Mouse (Mus musculus) embryonic facial prominence, embryonic 11.5 days (tissue): ENCODE measurements at regions not wholly inside any gene's neighbourhood (a gene's known extent, or its start where the extent isn't known, plus 50 kb on each side); places are given as distances from the start of the nearest gene placed in this dataset.

Experiments
- ATAC-seq: fragments of 200-750 bp; cut with Nextera tagmentation; replicated peaks from 2 replicates; pipeline ENCODE4 v1.8.0; 2017; ENCODE audit warnings: low read depth; ENCODE audit not compliant: insufficient number of reproducible peaks, low FRiP score, low TSS enrichment
- DNase-seq: peaks from one replicate; pipeline ENCODE4 v3.0.0-alpha.2; 2015; ENCODE audit warnings: low spot score
- H3K27ac ChIP-seq: fragments of 300-500 bp; sonication (generic); replicated peaks from 2 replicates; pipeline ENCODE4 v1.5.1; 2014; ENCODE audit warnings: mild to moderate bottlenecking, low read depth, low read length, control low read depth
- H3K27me3 ChIP-seq: fragments of 300-500 bp; sonication (generic); 2 replicates; pipeline ENCODE4 v1.6.1; 2014; ENCODE audit warnings: mild to moderate bottlenecking, low read length, moderate library complexity, mixed read lengths; ENCODE audit not compliant: control insufficient read depth, insufficient read depth
- H3K36me3 ChIP-seq: fragments of 300-500 bp; sonication (generic); replicated peaks from 2 replicates; pipeline ENCODE4 v1.6.1; 2014; ENCODE audit warnings: low read depth, mild to moderate bottlenecking, low read length, moderate library complexity, mixed read lengths; ENCODE audit not compliant: control insufficient read depth, insufficient read depth
- H3K4me1 ChIP-seq: fragments of 300-500 bp; sonication (generic); 2 replicates; pipeline ENCODE4 v1.6.1; 2014; ENCODE audit warnings: low read length, mixed read lengths; ENCODE audit not compliant: control insufficient read depth, insufficient read depth
- H3K4me2 ChIP-seq: fragments of 300-500 bp; sonication (generic); 2 replicates; pipeline ENCODE4 v1.6.1; 2014; ENCODE audit warnings: low read depth, mild to moderate bottlenecking, control low read depth, low read length, moderate library complexity
- H3K4me3 ChIP-seq: fragments of 300-500 bp; sonication (generic); 2 replicates; pipeline ENCODE4 v1.5.1; 2014; ENCODE audit warnings: low read depth, low read length, control low read depth
- H3K9ac ChIP-seq: fragments of 300-500 bp; sonication (generic); replicated peaks from 2 replicates; pipeline ENCODE4 v1.6.1; 2014; ENCODE audit warnings: mild to moderate bottlenecking, control low read depth, low read length
- H3K9me3 ChIP-seq: fragments of 300-500 bp; sonication (generic); replicated peaks from 2 replicates; pipeline ENCODE4 v1.6.1; 2016; ENCODE audit warnings: mild to moderate bottlenecking, low read length, inconsistent platforms, mixed read lengths; ENCODE audit not compliant: control insufficient read depth
- WGBS: fragments of 180-500 bp; shearing (Covaris S2); extraction: QIAGEN DNeasy Blood & Tissue Kit; methylation state at CpG from one replicate; pipeline ENCODE4 v1.1.7; 2014; 5-methylcytosine and 5-hydroxymethylcytosine counted together

GRCm38 (mm10) chr9:112525377-112525776 is 289.6 kb upstream of the Arpp21 start:
- Histone ChIP-seq H3K27me3 (no peaks in the 10 kb centered on the region), H3K27ac (no peak overlapping the region), H3K4me2 (no peak overlapping the region), H3K4me1 (no peaks in the 10 kb centered on the region), H3K36me3 (no peaks in the 10 kb centered on the region), H3K9me3 (no peaks in the 10 kb centered on the region), H3K9ac (no peak overlapping the region), H3K4me3 (no peak overlapping the region)
- no peak for ATAC-seq
- DNase-seq, result no peak
- 83% methylated on average over 5 of the region's 5 CpGs for WGBS

GRCm38 (mm10) chr9:112523251-112523650 is 287.5 kb upstream of the Arpp21 start:
- ATAC-seq (no peak), DNase-seq (no peak)
- Histone ChIP-seq H3K9me3 (no peaks in the 10 kb centered on the region), H3K27ac (no peak overlapping the region), H3K36me3 (no peaks in the 10 kb centered on the region), H3K27me3 (no peaks in the 10 kb centered on the region), H3K4me3 (no peak overlapping the region), H3K9ac (no peak overlapping the region), H3K4me1 (no peaks in the 10 kb centered on the region), H3K4me2 (no peak overlapping the region)
- 82% methylated on average over 3 of the region's 3 CpGs for WGBS

- H3K4me3 ChIP-seq, result no peak overlapping the region
- H3K4me2 ChIP-seq, result no peak overlapping the region
- ATAC-seq (no peak), DNase-seq (no peak)
- no peak overlapping the region for H3K9ac ChIP-seq
- 78% methylated on average over 2 of the region's 2 CpGs for WGBS
- no peaks in the 10 kb centered on the region for H3K36me3 ChIP-seq
- no peak overlapping the region for H3K27ac ChIP-seq
- H3K4me1 ChIP-seq, result no peaks in the 10 kb centered on the region
- H3K9me3 ChIP-seq, result no peaks in the 10 kb centered on the region
- no peaks in the 10 kb centered on the region for H3K27me3 ChIP-seq
Measured at GRCm38 (mm10) chr9:112510716-112511115, 275.0 kb upstream of the Arpp21 start.

GRCm38 (mm10) chr9:112506871-112507270 is 271.1 kb upstream of the Arpp21 start:
- Histone ChIP-seq H3K27me3 (no peaks in the 10 kb centered on the region), H3K4me1 (no peaks in the 10 kb centered on the region), H3K27ac (no peak overlapping the region), H3K4me2 (no peak overlapping the region), H3K9ac (no peak overlapping the region), H3K4me3 (no peak overlapping the region), H3K9me3 (no peaks in the 10 kb centered on the region), H3K36me3 (no peaks in the 10 kb centered on the region)
- ATAC-seq, result no peak
- DNase-seq, result no peak
- WGBS, result 74% methylated on average over 2 of the region's 2 CpGs

- Histone ChIP-seq H3K9ac (no peak overlapping the region), H3K4me3 (no peak overlapping the region), H3K4me1 (no peaks in the 10 kb centered on the region), H3K36me3 (no peaks in the 10 kb centered on the region), H3K27me3 (no peaks in the 10 kb centered on the region), H3K27ac (no peak overlapping the region), H3K9me3 (no peaks in the 10 kb centered on the region), H3K4me2 (no peak overlapping the region)
- 81% methylated on average over 4 of the region's 4 CpGs for WGBS
- ATAC-seq, result no peak
- no peak for DNase-seq
Measured at GRCm38 (mm10) chr9:112498676-112499075, 262.9 kb upstream of the Arpp21 start.

GRCm38 (mm10) chr9:112495930-112496527 is 260.3 kb upstream of the Arpp21 start:
- no peaks in the 10 kb centered on the region for H3K4me1 ChIP-seq
- no peak overlapping the region for H3K4me2 ChIP-seq
- DNase-seq, result no peak
- H3K27ac ChIP-seq, result no peak overlapping the region
- no peak overlapping the region for H3K9ac ChIP-seq
- H3K9me3 ChIP-seq, result no peaks in the 10 kb centered on the region
- no peak for ATAC-seq
- no peak overlapping the region for H3K4me3 ChIP-seq
- H3K36me3 ChIP-seq, result no peaks in the 10 kb centered on the region
- WGBS, result 73% methylated on average over 4 of the region's 4 CpGs
- no peaks in the 10 kb centered on the region for H3K27me3 ChIP-seq

- H3K4me2 ChIP-seq, result no peak overlapping the region
- no peaks in the 10 kb centered on the region for H3K4me1 ChIP-seq
- WGBS, result 60% methylated on average over 1 of the region's 1 CpGs
Measured at GRCm38 (mm10) chr9:112490963-112491362, 255.2 kb upstream of the Arpp21 start.

GRCm38 (mm10) chr9:112476644-112477043 is 240.9 kb upstream of the Arpp21 start:
- ATAC-seq (no peak), DNase-seq (no peak)
- WGBS, result 84% methylated on average over 2 of the region's 2 CpGs
- no peak overlapping the region for H3K9ac ChIP-seq
- H3K4me1 ChIP-seq, result no peaks in the 10 kb centered on the region
- no peaks in the 10 kb centered on the region for H3K27me3 ChIP-seq
- H3K36me3 ChIP-seq, result no peaks in the 10 kb centered on the region
- no peak overlapping the region for H3K27ac ChIP-seq
- no peak overlapping the region for H3K4me2 ChIP-seq
- H3K9me3 ChIP-seq, result no peaks in the 10 kb centered on the region
- H3K4me3 ChIP-seq, result no peak overlapping the region

More at GRCm38 (mm10) chr9:112490963-112491362, 255.2 kb upstream of the Arpp21 start:
- Histone ChIP-seq H3K4me3 (no peak overlapping the region), H3K27ac (no peak overlapping the region), H3K27me3 (no peaks in the 10 kb centered on the region), H3K9ac (no peak overlapping the region), H3K36me3 (no peaks in the 10 kb centered on the region), H3K9me3 (no peaks in the 10 kb centered on the region)
- ATAC-seq (no peak), DNase-seq (no peak)
